Mouse (Mus musculus): ENCODE measurements around the gene Adipor2.
A peak's percentile ranks its signal among the peaks of the same experiment; 100 is the strongest.

- TF ChIP-seq POLR2A (IDR thresholded peaks at IDR 0.05; ENCODE audit: borderline replicate concordance, extremely low read depth, insufficient read depth, insufficient read length, poor library complexity, severe bottlenecking) (no peak), CTCF (IDR thresholded peaks at IDR 0.05; ENCODE audit: borderline replicate concordance, extremely low read depth, insufficient read depth, insufficient read length) (peak; percentile 86; the same call in 1 of the 2 replicates)
Observed at GRCm38 (mm10) chr6:119348234-119348633, 69.3 kb downstream of the Adipor2 start.
